8 mouse cellular contexts compared by ENCODE assay signal in genomic region chr2:48456072-48457040, GRCm38 (mm10).
A peak's percentile ranks its signal among the peaks of the same experiment; 100 is the strongest.
DNase-seq lines count a peak whose midpoint lies in the region.

No protein-coding gene starts in this region.

- no peaks in the 10 kb centered on the region for H3K4me1 ChIP-seq in midbrain, embryonic 10.5 days

- DNase-seq in frontal cortex, adult 2 months (ENCODE audit: extremely low spot score in 1 of 2, low spot score in 1 of 2): peak; percentile 41 to 60
- no peak for DNase-seq in frontal cortex, postnatal 25 days (ENCODE audit: low spot score in 2 of 2)
- DNase-seq in 3T3-L1 (ENCODE audit: low read depth, low spot score): peak; percentile 83
- DNase-seq in cerebellum, adult 9-11 months: peak; percentile 29
- peak; percentile 20 to 50 for DNase-seq in left cerebral cortex, adult 9 months (ENCODE audit: low spot score in 2 of 2)
- peak; percentile 21 for DNase-seq in right cerebral cortex, postnatal 14 days
- DNase-seq in midbrain, embryonic 10.5 days (ENCODE audit: low spot score): no peak
- DNase-seq in urinary bladder, adult 2 months (ENCODE audit: low spot score): no peak

- no peaks in the 10 kb centered on the region for H3K27me3 ChIP-seq in midbrain, embryonic 10.5 days (ENCODE audit: low read depth, poor library complexity, severe bottlenecking)

- H3K4me3 ChIP-seq in midbrain, embryonic 10.5 days: no peak overlapping the region

- 71% methylated on average over 7 of the region's 7 CpGs for WGBS in midbrain, embryonic 10.5 days

- no peaks in the 10 kb centered on the region for H3K36me3 ChIP-seq in midbrain, embryonic 10.5 days

- no peak overlapping the region for H3K27ac ChIP-seq in midbrain, embryonic 10.5 days (replicated peaks)

- no peaks in the 10 kb centered on the region for H3K9me3 ChIP-seq in midbrain, embryonic 10.5 days (replicated peaks)

Comparison
In these comparisons a context has a peak if more than half of its experiments do, and no peak if none do; other contexts are left out.
1. DNase-seq: peak in frontal cortex, adult 2 months (2 of 2), 3T3-L1 (single experiment), cerebellum, adult 9-11 months (single experiment), left cerebral cortex, adult 9 months (2 of 2) and right cerebral cortex, postnatal 14 days (single experiment); none in frontal cortex, postnatal 25 days (0 of 2), midbrain, embryonic 10.5 days (single experiment) and urinary bladder, adult 2 months (single experiment).